Mouse (Mus musculus) liver, embryonic 16.5 days (tissue): ENCODE results near the gene Tbc1d10a. TPM values are rescaled to one million over a fixed set of nuclear protein-coding genes. Genes with fewer than 3 reads are reported as not detected.

Experiments used
- ATAC-seq: fragments of 200-750 bp; cut with Nextera tagmentation; 2 replicates; pipeline ENCODE4 v1.8.0; 2017; ENCODE audit warnings: low read depth, mild to moderate bottlenecking, moderate number of reproducible peaks, moderate library complexity
- H3K27ac ChIP-seq: fragments of 300-500 bp; sonication (generic); 2 replicates; pipeline ENCODE4 v1.5.1; 2014; ENCODE audit warnings: mild to moderate bottlenecking, low read length
- H3K27me3 ChIP-seq: fragments of 300-500 bp; sonication (generic); 2 replicates; pipeline ENCODE4 v1.6.1; 2014; ENCODE audit warnings: low read depth, low read length, mixed read lengths; ENCODE audit not compliant: control insufficient read depth, insufficient read depth
- H3K36me3 ChIP-seq: fragments of 300-500 bp; sonication (generic); 2 replicates; pipeline ENCODE4 v1.6.1; 2014; ENCODE audit warnings: mild to moderate bottlenecking; ENCODE audit not compliant: control insufficient read depth, insufficient read depth
- H3K4me1 ChIP-seq: fragments of 300-500 bp; sonication (generic); 2 replicates; pipeline ENCODE4 v1.6.1; 2014; ENCODE audit warnings: low read depth, low read length, mixed read lengths; ENCODE audit not compliant: control insufficient read depth
- H3K4me2 ChIP-seq: fragments of 300-500 bp; sonication (generic); 2 replicates; pipeline ENCODE4 v1.6.1; 2014; ENCODE audit warnings: low read depth, low read length, mixed read lengths
- H3K4me3 ChIP-seq: fragments of 300-500 bp; sonication (generic); 2 replicates; pipeline ENCODE4 v1.5.1; 2014; ENCODE audit warnings: low read depth, mild to moderate bottlenecking, low read length
- H3K9ac ChIP-seq: fragments of 300-500 bp; sonication (generic); 2 replicates; pipeline ENCODE4 v1.6.1; 2014; ENCODE audit warnings: low read depth, low read length
- H3K9me3 ChIP-seq: fragments of 300-500 bp; sonication (generic); replicated peaks from 2 replicates; pipeline ENCODE4 v1.6.1; 2016; ENCODE audit warnings: low read length; ENCODE audit not compliant: control insufficient read depth
- WGBS: fragments of 180-500 bp; shearing (Covaris S2); extraction: QIAGEN DNeasy Blood & Tissue Kit; methylation state at CpG from one replicate; pipeline ENCODE4 v1.1.7; 2014; ENCODE audit not compliant: insufficient replicate concordance; 5-methylcytosine and 5-hydroxymethylcytosine counted together
- polyA plus RNA-seq: library from polyadenylated mRNA; unstranded; fragments of >200 nt; fragmentation: Nextera tagmentation; extraction: Ambion mirVana; gene quantifications from 2 replicates; pipeline ENCODE4 v1.2.1, GENCODE M21; 2015

Gene Tbc1d10a
- polyA plus RNA-seq, 1 experiment from 2014 or later = 6.5 TPM

- H3K4me2 ChIP-seq = no peak overlapping the region
- no peaks in the 10 kb centered on the region for H3K27me3 ChIP-seq
- no peaks in the 10 kb centered on the region for H3K9me3 ChIP-seq
- no peak overlapping the region for H3K9ac ChIP-seq
- H3K4me3 ChIP-seq = no peak overlapping the region
- WGBS = 72% methylated on average over 14 of the region's 14 CpGs
- H3K27ac ChIP-seq = no peak overlapping the region
- peaks cover 17% of the 10 kb centered on the region for H3K4me1 ChIP-seq
- no peaks in the 10 kb centered on the region for H3K36me3 ChIP-seq
- ATAC-seq = no peak
Observed at GRCm38 (mm10) chr11:4247201-4247959, 60.8 kb downstream of the Tbc1d10a start.

DNA sequence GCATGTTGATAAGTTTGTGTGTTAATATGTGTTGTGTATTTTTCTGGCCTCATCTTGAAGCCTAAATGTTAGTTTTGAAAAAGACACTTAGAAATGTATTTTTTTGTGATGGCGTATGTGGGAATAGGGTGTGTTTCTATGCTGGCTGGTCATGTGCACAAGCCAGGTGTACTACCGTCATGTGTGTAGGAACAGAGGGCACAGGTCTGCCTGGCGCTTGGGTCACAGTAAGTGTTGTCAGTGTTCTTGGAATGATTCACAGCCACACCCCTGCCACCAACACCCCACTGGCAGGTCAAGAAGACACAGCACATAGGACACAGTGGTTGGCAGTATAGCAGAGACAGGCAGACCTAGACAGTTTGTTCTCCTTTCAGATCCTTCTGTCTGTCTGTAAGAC is 62.6 kb downstream of the Tbc1d10a start:
- H3K4me1 ChIP-seq = peaks cover 17% of the 10 kb centered on the region
- no peaks in the 10 kb centered on the region for H3K27me3 ChIP-seq
- H3K27ac ChIP-seq = no peak overlapping the region
- 71% methylated on average over 3 of the region's 3 CpGs for WGBS
- no peaks in the 10 kb centered on the region for H3K9me3 ChIP-seq
- no peak overlapping the region for H3K4me2 ChIP-seq
- no peak overlapping the region for H3K9ac ChIP-seq
- no peak for ATAC-seq
- no peak overlapping the region for H3K4me3 ChIP-seq
- H3K36me3 ChIP-seq = no peaks in the 10 kb centered on the region

- Histone ChIP-seq H3K4me1 (peaks cover 13% of the 10 kb centered on the region), H3K4me2 (no peak overlapping the region), H3K9ac (no peak overlapping the region), H3K4me3 (no peak overlapping the region), H3K36me3 (no peaks in the 10 kb centered on the region), H3K9me3 (no peaks in the 10 kb centered on the region), H3K27me3 (no peaks in the 10 kb centered on the region), H3K27ac (peak overlapping the region; percentile 38; the same call in 1 of the 2 replicates)
- 58% methylated on average over 7 of the region's 7 CpGs for WGBS
- ATAC-seq = peak; percentile 89
Observed at GRCm38 (mm10) chr11:4250290-4250689, 63.7 kb downstream of the Tbc1d10a start.

DNA sequence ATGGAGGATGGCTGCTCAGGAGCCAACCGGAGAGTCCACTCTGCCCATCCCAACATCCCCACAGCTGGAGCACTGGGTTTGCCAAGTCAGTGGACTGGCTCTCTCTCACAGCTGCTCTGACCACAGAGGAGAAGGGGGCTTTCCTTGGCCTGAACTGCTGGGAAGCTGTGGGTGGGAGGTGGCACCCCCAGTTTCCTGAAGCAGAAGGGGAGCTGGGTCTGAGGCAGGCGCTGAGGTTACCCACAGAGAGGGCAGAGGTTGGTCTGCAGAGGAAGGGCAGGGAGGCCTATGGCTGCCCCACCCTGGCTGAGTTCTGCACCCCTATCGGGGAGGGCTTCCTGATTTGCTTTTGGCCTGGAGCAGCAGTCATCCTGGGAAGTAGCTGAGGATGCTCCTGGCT is 64.8 kb downstream of the Tbc1d10a start:
- no peak overlapping the region for H3K4me3 ChIP-seq
- no peak overlapping the region for H3K27ac ChIP-seq
- H3K9me3 ChIP-seq = no peaks in the 10 kb centered on the region
- H3K4me2 ChIP-seq = no peak overlapping the region
- 23% methylated on average over 3 of the region's 3 CpGs for WGBS
- no peak overlapping the region for H3K9ac ChIP-seq
- H3K4me1 ChIP-seq = peaks cover 3% of the 10 kb centered on the region; the same call in 1 of the 2 replicates
- H3K36me3 ChIP-seq = no peaks in the 10 kb centered on the region
- ATAC-seq = no peak
- H3K27me3 ChIP-seq = no peaks in the 10 kb centered on the region

DNA sequence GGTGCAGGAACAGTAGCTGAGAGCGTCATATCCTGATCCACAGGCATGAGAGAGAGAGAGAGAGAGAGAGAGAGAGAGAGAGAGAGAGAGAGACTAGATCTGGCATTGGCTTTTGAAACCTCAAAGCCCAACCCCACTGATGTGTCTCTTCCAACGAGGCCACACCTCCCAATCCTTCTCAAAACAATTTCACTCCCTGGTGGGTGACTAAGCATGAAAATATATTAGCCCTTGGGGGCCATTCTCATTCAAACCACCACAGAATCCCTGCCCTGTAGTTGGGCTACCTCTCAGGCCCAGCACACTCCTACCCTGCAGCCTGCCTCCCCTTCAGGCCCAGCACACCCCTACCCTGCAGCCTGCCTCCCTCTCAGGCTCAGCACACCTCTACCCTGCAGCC is 66.3 kb downstream of the Tbc1d10a start:
- H3K4me3 ChIP-seq = no peak overlapping the region
- no peak for ATAC-seq
- H3K4me2 ChIP-seq = no peak overlapping the region
- no peak overlapping the region for H3K27ac ChIP-seq
- no peaks in the 10 kb centered on the region for H3K36me3 ChIP-seq
- H3K4me1 ChIP-seq = peaks cover 9% of the 10 kb centered on the region
- no peak overlapping the region for H3K9ac ChIP-seq
- H3K27me3 ChIP-seq = no peaks in the 10 kb centered on the region
- 66% methylated on average over 2 of the region's 2 CpGs for WGBS
- no peaks in the 10 kb centered on the region for H3K9me3 ChIP-seq

- 55% methylated on average over 11 of the region's 11 CpGs for WGBS
- Histone ChIP-seq H3K4me1 (peaks cover 17% of the 10 kb centered on the region), H3K36me3 (no peaks in the 10 kb centered on the region), H3K9ac (no peak within 1 kb of the TSS), H3K27ac (no peak within 1 kb of the TSS), H3K9me3 (no peaks in the 10 kb centered on the region), H3K27me3 (no peaks in the 10 kb centered on the region), H3K4me2 (peak within 1 kb of the TSS; percentile 46; the same call in 1 of the 2 replicates), H3K4me3 (no peak within 1 kb of the TSS)
- no peak for ATAC-seq
Observed at GRCm38 (mm10) chr11:4256846-4257607, 70.4 kb downstream of the Tbc1d10a start, which contains the start of gene Lif. Gene Lif, plus strand, starts transcription at chr11:4257557.

DNA sequence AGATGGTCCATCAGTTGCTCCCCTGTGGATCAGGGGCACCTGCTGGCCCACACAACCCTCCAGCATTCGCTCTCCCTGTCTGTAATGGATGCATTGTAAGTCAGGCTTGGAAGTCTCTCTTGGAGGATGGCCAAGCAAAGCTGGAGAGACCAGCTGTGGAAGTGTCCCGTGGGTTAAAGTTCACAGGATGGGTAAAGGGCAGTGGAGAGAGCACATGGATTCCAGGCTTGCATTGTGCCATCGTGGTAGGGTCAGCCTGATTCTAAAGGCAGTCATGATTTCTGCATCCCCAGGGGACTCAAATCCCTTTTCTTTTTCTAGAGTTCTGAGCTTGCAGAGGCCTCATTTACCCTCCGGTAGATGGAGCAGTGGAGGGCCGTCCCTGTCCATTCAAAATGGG is 71.2 kb downstream of the Tbc1d10a start:
- WGBS = 44% methylated on average over 5 of the region's 5 CpGs
- ATAC-seq = peak; percentile 54
- Histone ChIP-seq H3K4me3 (no peak overlapping the region), H3K4me1 (peaks cover 17% of the 10 kb centered on the region), H3K36me3 (no peaks in the 10 kb centered on the region), H3K9me3 (no peaks in the 10 kb centered on the region), H3K4me2 (no peak overlapping the region), H3K27me3 (no peaks in the 10 kb centered on the region), H3K9ac (no peak overlapping the region), H3K27ac (no peak overlapping the region)

DNA sequence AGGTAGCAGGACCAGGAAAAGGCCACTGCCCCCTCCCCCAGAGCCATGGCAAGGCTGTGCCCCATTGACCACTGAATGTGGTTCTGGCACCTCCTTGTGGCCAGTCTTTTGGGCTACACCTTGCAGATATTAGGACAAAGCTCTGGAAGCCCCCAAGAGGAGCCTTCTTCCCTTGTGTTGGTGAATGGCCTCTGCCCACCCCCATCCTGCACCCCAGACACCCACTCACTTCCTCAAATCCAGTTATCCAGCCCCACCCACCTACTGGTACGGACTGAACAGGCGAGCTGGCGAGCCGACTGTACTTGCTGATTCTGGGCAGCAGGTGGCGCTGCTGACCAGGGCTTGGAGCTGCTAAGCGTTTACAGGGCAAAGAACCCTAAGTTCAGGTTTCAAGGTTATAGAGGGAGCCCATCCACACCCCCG is 72.1 kb downstream of the Tbc1d10a start:
- no peaks in the 10 kb centered on the region for H3K36me3 ChIP-seq
- peak overlapping the region; percentile 46 for H3K4me2 ChIP-seq
- no peak overlapping the region for H3K27ac ChIP-seq
- peak; percentile 57 for ATAC-seq
- H3K9me3 ChIP-seq = no peaks in the 10 kb centered on the region
- no peaks in the 10 kb centered on the region for H3K27me3 ChIP-seq
- no peak overlapping the region for H3K9ac ChIP-seq
- WGBS = 0% methylated on average over 7 of the region's 7 CpGs
- H3K4me1 ChIP-seq = peaks cover 17% of the 10 kb centered on the region
- 0 out of 2 replicates have a peak overlapping the region, but pooled peaks have one; percentile 16 for H3K4me3 ChIP-seq
